Mouse (Mus musculus): ENCODE measurements at regions not wholly inside any gene's neighbourhood (a gene's known extent, or its start where the extent isn't known, plus 50 kb on each side); places are given as distances from the start of the nearest gene placed in this dataset.

- DNase-seq (ENCODE audit: low spot score in 2 of 2), result no peak
Observed at GRCm38 (mm10) chr9:43387397-43387796, 76.7 kb downstream of the Trim29 start.

GRCm38 (mm10) chr9:43389491-43390083 lies 78.9 kb downstream of the Trim29 start:
- DNase-seq (ENCODE audit: low spot score in 2 of 2), result no peak

GRCm38 (mm10) chr9:43392467-43393064 lies 81.9 kb downstream of the Trim29 start:
- no peak for DNase-seq (ENCODE audit: low spot score in 2 of 2)

GRCm38 (mm10) chr9:43394204-43394603 lies 83.6 kb downstream of the Trim29 start:
- no peak for DNase-seq (ENCODE audit: low spot score in 2 of 2)

GRCm38 (mm10) chr9:43395209-43395608 lies 84.6 kb downstream of the Trim29 start:
- no peak for DNase-seq (ENCODE audit: low spot score in 2 of 2)

- no peak for DNase-seq (ENCODE audit: low spot score in 2 of 2)
Observed at GRCm38 (mm10) chr9:43396566-43396965, 85.9 kb downstream of the Trim29 start.

GRCm38 (mm10) chr9:43408493-43408892 lies 97.8 kb downstream of the Trim29 start:
- DNase-seq (ENCODE audit: low spot score in 2 of 2), result no peak

GRCm38 (mm10) chr9:43412473-43412872 lies 101.8 kb downstream of the Trim29 start:
- no peak for DNase-seq (ENCODE audit: low spot score in 2 of 2)

GRCm38 (mm10) chr9:43419993-43420715 lies 109.5 kb downstream of the Trim29 start:
- no peak for DNase-seq (ENCODE audit: low spot score in 2 of 2)

- DNase-seq (ENCODE audit: low spot score in 2 of 2), result no peak
Observed at GRCm38 (mm10) chr9:43427007-43427406, 116.4 kb downstream of the Trim29 start.

GRCm38 (mm10) chr9:43433953-43434352 lies 123.3 kb downstream of the Trim29 start:
- DNase-seq (ENCODE audit: low spot score in 2 of 2), result no peak

GRCm38 (mm10) chr9:43438476-43438875 lies 127.8 kb downstream of the Trim29 start:
- no peak for DNase-seq (ENCODE audit: low spot score in 2 of 2)

GRCm38 (mm10) chr9:43440959-43441510 lies 130.4 kb downstream of the Trim29 start:
- DNase-seq (ENCODE audit: low spot score in 2 of 2), result no peak

- no peak for DNase-seq (ENCODE audit: low spot score in 2 of 2)
Observed at GRCm38 (mm10) chr9:43445491-43445890, 134.8 kb downstream of the Trim29 start.

GRCm38 (mm10) chr9:43447372-43447771 lies 136.7 kb downstream of the Trim29 start:
- DNase-seq (ENCODE audit: low spot score in 2 of 2), result no peak

- DNase-seq (ENCODE audit: low spot score in 2 of 2), result no peak
Observed at GRCm38 (mm10) chr9:43448981-43449380, 138.3 kb downstream of the Trim29 start.

GRCm38 (mm10) chr9:43453953-43454582 lies 143.4 kb downstream of the Trim29 start:
- no peak for DNase-seq (ENCODE audit: low spot score in 2 of 2)

- DNase-seq (ENCODE audit: low spot score in 2 of 2), result no peak
Observed at GRCm38 (mm10) chr9:43457736-43458135, 147.1 kb downstream of the Trim29 start.

- no peak for DNase-seq (ENCODE audit: low spot score in 2 of 2)
Observed at GRCm38 (mm10) chr9:43461131-43461530, 150.5 kb downstream of the Trim29 start.

GRCm38 (mm10) chr9:43463445-43464090 lies 152.9 kb downstream of the Trim29 start:
- DNase-seq (ENCODE audit: low spot score in 2 of 2), result no peak

- no peak for DNase-seq (ENCODE audit: low spot score in 2 of 2)
Observed at GRCm38 (mm10) chr9:43465129-43465528, 154.5 kb downstream of the Trim29 start.

All from urinary bladder, postnatal 4 days (tissue).